Mouse (Mus musculus) kidney, adult 2 months (tissue): ENCODE data around the gene Il16.

ENCODE experiments used
- CTCF ChIP-seq: fragments of 200-500 bp; conservative IDR thresholded peaks from 2 replicates; pipeline ENCODE4 v1.5.1; 2011; ENCODE audit warnings: low read depth, mild to moderate bottlenecking, control low read depth, low read length, moderate library complexity, mixed read lengths; ENCODE audit not compliant: insufficient read depth, insufficient read length
- POLR2A ChIP-seq: fragments of 200-500 bp; IDR thresholded peaks from one replicate; pipeline ENCODE4 v1.6.1; 2011; ENCODE audit warnings: low read depth, low read length, control low read depth

GRCm38 (mm10) chr7:83731297-83731696 lies 14.2 kb downstream of the Il16 start:
- no peak for TF ChIP-seq POLR2A
- TF ChIP-seq CTCF = no peak
